Mouse (Mus musculus) layer of hippocampus, adult 8-10 months (tissue): ENCODE measurements around the gene Igf1r. TPM values are rescaled to one million over a fixed set of nuclear protein-coding genes. Genes with fewer than 3 reads are reported as not detected.
A peak's percentile ranks its signal among the peaks of the same experiment; 100 is the strongest.

Source experiments
- DNase-seq, 2 experiments: peaks; one replicate each; pipeline ENCODE4 v3.0.0; 2022; ENCODE audit warnings: low spot score in 2 of 2
- total RNA-seq, 4 experiments: library from RNA; stranded (reverse); gene quantifications; 2 replicates each; pipeline ENCODE4 v1.2.4; 2022

Gene Igf1r
- total RNA-seq, 4 experiments from 2014 or later, result 36.7 to 55.9 (median 50.7) TPM

DNA sequence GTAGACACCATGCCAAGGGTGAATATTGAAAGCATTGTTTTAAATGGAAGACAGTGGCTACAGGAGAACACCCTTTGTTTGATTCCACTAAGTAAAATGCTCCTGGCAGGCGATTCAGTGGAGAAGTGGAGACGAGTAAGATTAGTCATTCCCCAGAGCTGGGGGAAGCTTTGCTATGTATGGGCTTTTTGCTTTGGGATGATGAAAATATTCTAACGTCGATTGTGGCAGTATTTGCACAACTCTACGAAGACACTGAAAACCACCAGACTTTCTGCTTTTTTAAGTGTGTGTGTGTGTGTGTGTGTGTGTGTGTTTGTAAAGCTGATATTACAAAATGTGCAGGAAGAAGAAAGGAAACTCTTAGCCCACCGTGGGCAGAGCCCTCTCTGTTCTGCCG lies 202.0 kb downstream of the Igf1r start:
- no peak for DNase-seq

- no peak for DNase-seq
These were observed 207.6 kb downstream of the Igf1r start for GRCm38 (mm10) chr7:68160094-68160791.

DNA sequence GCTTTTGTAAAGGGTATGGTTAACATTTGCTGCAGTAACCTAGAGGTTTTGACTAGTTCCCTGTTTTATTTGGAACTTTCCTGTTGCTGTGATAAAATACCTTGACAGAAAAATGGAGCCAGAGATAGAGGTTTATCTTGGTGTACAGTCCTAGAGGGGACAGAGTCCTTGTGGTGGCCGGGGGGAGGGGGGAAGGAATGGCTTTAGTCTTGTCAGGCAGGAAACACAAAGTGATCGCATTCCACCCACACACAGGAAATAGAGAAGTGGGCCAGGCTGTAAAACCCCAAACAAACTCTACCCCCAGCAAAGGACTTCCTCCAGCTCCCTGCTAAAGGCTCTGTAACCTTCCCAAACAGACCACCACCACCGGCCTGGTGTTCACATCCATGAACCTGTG lies 211.4 kb downstream of the Igf1r start:
- DNase-seq, result no peak

- no peak for DNase-seq
These were observed 220.1 kb downstream of the Igf1r start for GRCm38 (mm10) chr7:68172776-68173175.

GRCm38 (mm10) chr7:68179672-68180071 lies 227.0 kb downstream of the Igf1r start:
- no peak for DNase-seq

- no peak for DNase-seq
These were observed 228.5 kb downstream of the Igf1r start for GRCm38 (mm10) chr7:68181104-68181503.

- no peak for DNase-seq
These were observed 229.4 kb downstream of the Igf1r start for GRCm38 (mm10) chr7:68182025-68182424.

DNA sequence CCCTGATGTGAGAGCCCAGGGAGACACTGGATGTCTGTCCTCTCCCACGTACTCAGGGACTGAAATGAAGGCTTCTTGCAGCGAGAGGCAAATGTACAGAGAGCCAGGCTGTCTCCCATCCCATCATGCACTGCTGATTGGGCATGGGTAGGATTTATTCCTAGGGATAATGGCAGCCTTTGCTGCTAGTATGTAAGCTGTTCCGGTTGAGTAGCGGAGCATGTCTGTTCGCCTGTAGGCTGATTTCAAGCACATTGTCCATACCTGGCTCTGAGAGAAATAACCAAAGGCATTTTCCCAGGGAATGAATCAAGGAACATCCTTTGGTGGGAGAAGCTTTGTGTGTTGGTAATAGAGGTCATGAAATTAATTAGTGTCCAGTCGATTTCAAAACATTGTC lies 230.1 kb downstream of the Igf1r start:
- no peak for DNase-seq

DNA sequence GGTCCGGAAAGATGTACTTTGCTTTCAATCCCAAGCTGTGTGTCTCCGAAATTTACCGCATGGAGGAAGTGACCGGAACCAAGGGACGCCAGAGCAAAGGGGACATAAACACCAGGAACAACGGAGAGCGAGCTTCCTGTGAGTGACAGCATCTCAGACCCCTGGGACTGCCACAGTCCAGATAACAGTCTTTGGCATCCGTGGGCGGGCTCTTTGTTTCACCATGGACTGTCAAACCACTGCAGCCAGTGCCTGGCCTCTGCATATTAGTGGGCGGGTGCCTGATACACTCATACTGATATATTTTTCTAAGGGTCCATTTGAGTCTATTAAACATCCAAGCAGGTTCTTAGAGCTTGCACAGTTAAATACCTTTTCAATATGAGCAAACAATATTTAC lies 230.8 kb downstream of the Igf1r start:
- DNase-seq, result no peak

- no peak for DNase-seq
These were observed 236.6 kb downstream of the Igf1r start for GRCm38 (mm10) chr7:68189211-68189610.

GRCm38 (mm10) chr7:68189691-68190456 lies 237.2 kb downstream of the Igf1r start:
- DNase-seq, result no peak

DNA sequence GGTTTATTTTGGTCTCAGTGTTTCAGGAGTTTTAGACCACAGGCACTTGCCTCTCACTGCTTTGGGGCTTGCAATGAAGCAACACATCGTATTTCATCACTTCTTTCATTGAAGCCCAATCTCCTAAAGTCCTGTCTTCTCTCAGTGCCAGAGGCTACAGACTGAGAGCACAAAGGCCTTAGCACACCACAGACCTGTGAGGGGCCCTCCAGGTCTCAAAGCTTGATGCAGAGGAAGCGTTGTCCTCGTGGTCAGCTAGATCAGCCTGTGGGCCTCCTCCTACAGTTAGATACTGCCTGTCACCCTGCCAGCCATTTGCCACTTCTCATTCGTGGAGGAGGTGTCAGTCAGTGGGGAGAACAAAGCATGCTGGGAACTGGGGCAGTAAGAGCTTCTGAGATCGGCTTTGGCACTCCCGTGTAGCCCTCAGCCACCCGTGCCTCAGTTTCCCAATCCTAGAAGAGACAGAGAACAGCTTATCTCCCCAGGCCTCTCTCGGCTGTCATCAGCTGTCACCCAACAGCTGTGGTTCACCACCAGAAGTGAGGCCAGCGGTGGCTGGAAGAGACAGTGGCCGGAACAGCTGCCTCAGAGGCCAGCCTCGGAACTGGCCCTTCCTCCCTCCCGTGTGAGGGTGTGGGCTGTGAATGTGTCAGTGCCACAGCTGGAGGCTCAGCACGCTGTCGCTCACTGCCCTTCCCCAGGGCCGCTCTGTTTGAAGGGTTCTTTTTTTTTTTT lies 241.5 kb downstream of the Igf1r start:
- DNase-seq, result no peak

- DNase-seq, result no peak
These were observed 247.0 kb downstream of the Igf1r start for GRCm38 (mm10) chr7:68199609-68200008.

DNA sequence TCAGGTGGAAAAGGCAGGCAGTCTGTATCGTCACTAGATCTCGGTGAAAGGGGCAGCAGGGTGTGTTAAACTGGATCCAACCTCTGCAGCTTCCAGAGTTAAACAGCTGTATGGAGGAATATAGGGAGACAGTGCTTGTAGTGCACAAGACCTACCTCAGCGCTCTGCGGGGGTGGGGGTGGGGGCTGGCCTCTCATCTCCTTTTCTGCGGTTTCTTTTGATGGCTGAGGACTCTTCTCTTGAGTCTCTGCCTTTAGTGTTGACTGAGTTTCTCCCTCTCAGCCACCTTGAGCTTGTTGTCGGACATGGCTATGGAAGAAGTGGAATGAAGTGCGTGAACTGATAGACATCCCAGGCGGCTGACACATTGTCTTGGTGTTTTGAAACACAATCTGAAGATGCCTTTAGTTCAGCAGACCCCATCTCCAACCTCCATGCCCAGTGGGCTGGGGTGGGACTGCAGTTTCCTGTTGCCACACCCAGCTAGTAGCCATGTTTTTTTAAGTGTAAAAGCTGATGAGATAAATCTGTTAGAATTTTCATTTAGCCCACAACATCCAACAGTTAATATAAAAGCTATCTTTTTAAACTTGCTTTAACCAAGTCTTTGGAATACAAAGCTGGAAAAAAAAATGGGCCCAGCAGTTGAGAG lies 253.3 kb downstream of the Igf1r start:
- DNase-seq, result no peak

DNA sequence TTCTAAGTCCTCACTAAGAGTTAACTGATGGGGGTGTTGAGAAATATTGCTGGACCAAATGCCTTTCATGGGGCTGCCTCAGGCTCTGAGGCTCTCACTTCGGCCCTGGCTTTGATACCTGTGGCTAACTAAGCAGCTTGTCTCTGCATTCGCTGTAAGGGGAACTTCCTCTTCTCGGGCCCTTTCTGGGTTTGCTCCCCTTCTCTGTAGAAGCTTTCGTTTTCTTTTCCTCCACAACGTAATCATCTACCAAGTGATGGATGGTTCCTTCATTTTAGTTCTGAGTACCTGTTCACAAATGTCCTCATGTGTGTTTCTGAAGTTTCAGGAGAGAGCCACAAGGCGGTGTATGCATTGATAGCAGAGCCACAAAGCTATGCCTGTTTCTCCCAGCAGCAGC lies 256.4 kb downstream of the Igf1r start:
- no peak for DNase-seq

GRCm38 (mm10) chr7:68210417-68210816 lies 257.8 kb downstream of the Igf1r start:
- DNase-seq, result no peak

- no peak for DNase-seq
These were observed 259.3 kb downstream of the Igf1r start for GRCm38 (mm10) chr7:68211883-68212282.

GRCm38 (mm10) chr7:68213842-68214241 lies 261.2 kb downstream of the Igf1r start:
- no peak for DNase-seq

- no peak for DNase-seq
These were observed 263.0 kb downstream of the Igf1r start for GRCm38 (mm10) chr7:68215522-68216070.

DNA sequence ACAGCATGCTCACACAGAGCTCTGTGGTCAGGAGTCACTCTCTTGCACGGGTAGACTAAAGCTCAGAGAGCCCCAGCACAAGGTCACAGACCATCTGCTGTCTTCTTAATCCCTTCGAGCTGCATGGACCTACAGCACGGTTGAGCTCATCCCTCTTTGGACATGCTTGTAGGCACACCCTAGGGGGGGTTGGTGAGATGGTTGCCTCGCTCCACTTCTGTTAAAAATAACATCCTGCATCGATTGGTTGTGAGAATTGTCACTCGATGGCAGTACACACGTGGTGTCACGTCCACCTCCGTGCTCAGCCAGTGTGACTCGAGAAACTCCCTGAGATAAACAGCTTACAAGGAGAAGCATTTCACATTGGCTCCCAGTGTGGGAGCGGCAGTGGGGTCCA lies 266.3 kb downstream of the Igf1r start:
- no peak for DNase-seq

DNA sequence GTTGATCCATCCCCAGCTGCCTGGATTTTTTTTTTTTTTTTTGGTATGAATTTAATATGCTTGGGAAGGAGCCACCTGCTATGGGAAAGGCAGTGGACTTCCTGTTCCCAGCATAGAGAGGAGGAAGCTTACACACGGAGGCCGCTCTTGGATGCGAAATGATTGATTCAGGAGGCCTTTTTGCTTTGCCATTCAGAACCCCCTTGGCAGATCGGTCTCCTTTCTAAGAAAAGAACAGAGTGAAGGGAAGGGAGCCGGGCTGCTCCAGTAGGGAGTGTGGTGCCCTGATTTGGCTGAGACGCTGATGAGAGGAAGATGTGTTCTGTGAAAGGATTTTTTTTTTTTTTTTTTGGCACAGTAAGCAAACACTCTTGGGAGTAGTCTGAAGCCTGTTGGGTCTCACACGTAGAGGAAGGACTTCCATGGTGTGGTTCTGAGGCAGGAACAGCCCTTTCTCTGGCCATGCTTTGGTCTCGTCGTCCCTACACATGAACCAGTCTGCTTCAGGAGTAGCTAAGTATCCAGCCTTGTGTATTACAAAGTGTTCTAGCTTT lies 269.1 kb downstream of the Igf1r start:
- peak; percentile 42 to 45 for DNase-seq
